Mouse (Mus musculus) urinary bladder, postnatal 4 days (tissue): ENCODE measurements around the gene Arhgap1.

ENCODE experiments used
- DNase-seq, 2 experiments: peaks; one replicate each; pipeline ENCODE4 v3.0.0; 2021 to 2022; ENCODE audit warnings: low spot score in 2 of 2

The Arhgap1 gene

GRCm38 (mm10) chr2:91695436-91696224 is 46.0 kb downstream of the Arhgap1 start:
- DNase-seq = no peak

- DNase-seq = no peak
Observed at GRCm38 (mm10) chr2:91696225-91696590, 46.5 kb downstream of the Arhgap1 start.

- no peak for DNase-seq
Observed at GRCm38 (mm10) chr2:91699225-91699624, 49.6 kb downstream of the Arhgap1 start.

GRCm38 (mm10) chr2:91701366-91701765 is 51.7 kb downstream of the Arhgap1 start:
- DNase-seq = no peak

- no peak for DNase-seq
Observed at GRCm38 (mm10) chr2:91705736-91706135, 56.1 kb downstream of the Arhgap1 start.

- no peak for DNase-seq
Observed at GRCm38 (mm10) chr2:91706456-91706855, 56.8 kb downstream of the Arhgap1 start.

- DNase-seq = no peak
Observed at GRCm38 (mm10) chr2:91708361-91708760, 58.7 kb downstream of the Arhgap1 start.

- peak; percentile 88 to 93 for DNase-seq
Observed at GRCm38 (mm10) chr2:91710272-91711234, 60.9 kb downstream of the Arhgap1 start, which contains the start of the genes Atg13 and Harbi1. Gene Atg13 (minus strand): TSS chr2:91710576. Gene Harbi1 (plus strand): TSS chr2:91710852.

GRCm38 (mm10) chr2:91711256-91711925 is 61.7 kb downstream of the Arhgap1 start:
- DNase-seq = no peak

GRCm38 (mm10) chr2:91714921-91715320 is 65.3 kb downstream of the Arhgap1 start:
- no peak for DNase-seq

GRCm38 (mm10) chr2:91718276-91718675 is 68.6 kb downstream of the Arhgap1 start:
- no peak for DNase-seq
